Mouse (Mus musculus) stomach, embryonic 14.5 days (tissue): ENCODE measurements around the gene Pigp. TPM values are rescaled to one million over a fixed set of nuclear protein-coding genes. Genes with fewer than 3 reads are reported as not detected.

Experiments
- polyA plus RNA-seq: library from polyadenylated mRNA; unstranded; fragments of >200 nt; fragmentation: Nextera tagmentation; extraction: Ambion mirVana; gene quantifications from 2 replicates; pipeline ENCODE4 v1.2.1, GENCODE M21; 2014

The Pigp gene
- polyA plus RNA-seq, 1 experiment from 2014 or later: 105 TPM

Other genes starting within 250 kb of the Pigp start
- 10.7 and 10.8 TPM in 2 replicates for gene Hlcs, start 58.3 kb downstream of the Pigp start, polyA plus RNA-seq
- 5.9 and 7.3 TPM in 2 replicates for gene Ripply3, start 43.4 kb downstream of the Pigp start, polyA plus RNA-seq
- 307 and 308 TPM in 2 replicates for gene Ttc3, start 1.2 kb downstream of the Pigp start, polyA plus RNA-seq
- 52.6 and 57.1 TPM in 2 replicates for gene Vps26c, start 155.0 kb upstream of the Pigp start, polyA plus RNA-seq
- gene Dyrk1a, start 198.2 kb upstream of the Pigp start, polyA plus RNA-seq: 14.1 and 16.8 TPM in 2 replicates